Mouse (Mus musculus) layer of hippocampus, adult 11-12 months (tissue): ENCODE results near the gene Zcchc7.
"Not testable (repeated sequence)": the region's sequence is repeated elsewhere in the genome, so short reads cannot be mapped to it uniquely, and the experiment has no call there.

Source experiments
- DNase-seq: peaks from one replicate; pipeline ENCODE4 v3.0.0; 2022; ENCODE audit warnings: low spot score

Gene Zcchc7

GRCm38 (mm10) chr4:44917312-44917848 lies 161.7 kb downstream of the Zcchc7 start:
- no peak for DNase-seq

- DNase-seq, result no peak
Observed at GRCm38 (mm10) chr4:44917907-44918306, 162.2 kb downstream of the Zcchc7 start.

- no peak for DNase-seq
Observed at GRCm38 (mm10) chr4:44920831-44921230, 165.2 kb downstream of the Zcchc7 start.

GRCm38 (mm10) chr4:44922466-44923128 lies 166.9 kb downstream of the Zcchc7 start:
- DNase-seq, result no peak

- DNase-seq, result no peak
Observed at GRCm38 (mm10) chr4:44923129-44923481, 167.4 kb downstream of the Zcchc7 start.

- DNase-seq, result no peak
Observed at GRCm38 (mm10) chr4:44927934-44928333, 172.3 kb downstream of the Zcchc7 start.

GRCm38 (mm10) chr4:44928790-44929189 lies 173.1 kb downstream of the Zcchc7 start:
- DNase-seq, result no peak

- no peak for DNase-seq
Observed at GRCm38 (mm10) chr4:44930406-44930805, 174.7 kb downstream of the Zcchc7 start.

GRCm38 (mm10) chr4:44931732-44932131 lies 176.1 kb downstream of the Zcchc7 start:
- DNase-seq, result no peak

- no peak for DNase-seq
Observed at GRCm38 (mm10) chr4:44938359-44939340, 183.0 kb downstream of the Zcchc7 start.

- DNase-seq, result no peak
Observed at GRCm38 (mm10) chr4:44939576-44940249, 184.0 kb downstream of the Zcchc7 start.

GRCm38 (mm10) chr4:44940286-44940685 lies 184.6 kb downstream of the Zcchc7 start:
- no peak for DNase-seq

- no peak for DNase-seq
Observed at GRCm38 (mm10) chr4:44942237-44942636, 186.6 kb downstream of the Zcchc7 start.

- DNase-seq, result no peak
Observed at GRCm38 (mm10) chr4:44943480-44943879, 187.8 kb downstream of the Zcchc7 start.

- no peak for DNase-seq
Observed at GRCm38 (mm10) chr4:44944426-44945075, 188.9 kb downstream of the Zcchc7 start.

GRCm38 (mm10) chr4:44946126-44946525 lies 190.4 kb downstream of the Zcchc7 start:
- not testable (repeated sequence) for DNase-seq

- DNase-seq, result no peak
Observed at GRCm38 (mm10) chr4:44947464-44947863, 191.8 kb downstream of the Zcchc7 start.

- DNase-seq, result no peak
Observed at GRCm38 (mm10) chr4:44948314-44948713, 192.6 kb downstream of the Zcchc7 start.

GRCm38 (mm10) chr4:44953041-44953440 lies 197.4 kb downstream of the Zcchc7 start:
- no peak for DNase-seq

- no peak for DNase-seq
Observed at GRCm38 (mm10) chr4:44958776-44959175, 203.1 kb downstream of the Zcchc7 start.

- no peak for DNase-seq
Observed at GRCm38 (mm10) chr4:44959220-44959619, 203.5 kb downstream of the Zcchc7 start.

- DNase-seq, result no peak
Observed at GRCm38 (mm10) chr4:44963156-44963555, 207.5 kb downstream of the Zcchc7 start.
